Mouse (Mus musculus): Measurements from ENCODE around the gene Phldb2.

- TF ChIP-seq CTCF (IDR thresholded peaks at IDR 0.05; ENCODE audit: low read depth) = peak; percentile 73
- no peak for TF ChIP-seq EP300 (IDR thresholded peaks at IDR 0.05; ENCODE audit: low read depth)
Measured at GRCm38 (mm10) chr16:45756855-45757254, 196.5 kb downstream of the Phldb2 start.
